ENCODE assay signal across 7 mouse cellular contexts in the genomic region with DNA sequence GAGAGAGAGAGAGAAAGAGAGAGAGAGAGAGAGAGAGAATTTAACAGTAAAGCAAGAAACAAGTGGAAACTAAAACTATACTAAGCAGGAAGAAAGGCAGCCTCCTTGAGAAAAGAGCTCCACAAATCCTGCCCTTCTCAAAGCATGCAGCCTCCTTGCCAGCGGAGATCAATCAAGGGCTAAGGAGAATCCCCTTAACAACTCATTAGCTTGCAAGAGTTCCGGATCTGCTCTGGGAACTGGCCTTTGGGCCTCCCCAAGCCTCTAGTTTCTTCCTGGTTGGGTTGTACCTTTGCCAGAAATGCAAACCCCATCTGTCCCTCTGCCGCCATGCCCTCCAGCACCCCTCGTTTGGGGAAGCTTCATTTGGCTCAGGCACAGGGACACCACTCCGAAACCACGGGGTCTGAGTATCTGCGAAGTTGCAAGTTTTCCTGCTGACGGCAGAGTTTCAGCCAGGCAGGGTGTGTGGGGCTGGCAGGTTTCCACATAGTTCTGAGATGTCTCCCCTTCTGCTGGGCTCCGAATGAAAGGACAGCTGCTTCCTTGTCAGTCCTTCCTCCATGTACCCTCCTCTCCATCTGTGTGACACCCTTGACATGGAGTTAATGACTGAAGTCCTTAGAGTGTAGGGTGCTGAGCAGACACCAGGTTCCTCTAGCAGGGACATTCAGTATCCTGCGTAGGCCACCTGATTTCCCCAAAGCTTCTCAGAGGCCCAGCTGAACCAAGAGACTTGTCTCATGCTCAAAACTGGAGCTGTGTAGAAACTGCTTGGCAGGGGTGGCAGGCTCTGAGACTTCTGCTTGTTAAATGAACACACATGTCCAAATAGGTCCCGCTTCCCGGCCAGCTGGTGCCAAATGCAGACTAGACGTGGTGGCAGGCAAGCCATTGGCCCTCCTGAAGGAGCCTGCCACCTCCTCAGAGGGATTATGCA.
DNase-seq lines count a peak whose midpoint lies in the region; ATAC-seq lines count a peak whose summit lies in the region.

No protein-coding gene starts in this region.

- peak overlapping the region; percentile 19; the same call in 1 of the 2 replicates for H3K4me2 ChIP-seq in lung, embryonic 15.5 days

- H3K36me3 ChIP-seq in lung, embryonic 15.5 days, result no peaks in the 10 kb centered on the region

- H3K9ac ChIP-seq in lung, embryonic 15.5 days, result no peak overlapping the region

- ATAC-seq in lung, embryonic 15.5 days (ENCODE audit: borderline replicate concordance, extremely low read depth, low FRiP score, low TSS enrichment), result peak; percentile 76; the same call in 1 of the 2 replicates

- peak; percentile 52 for DNase-seq in urinary bladder, postnatal 14 days (ENCODE audit: low spot score)
- no peak for DNase-seq in urinary bladder, adult 2 months (ENCODE audit: low spot score)
- DNase-seq in gastrocnemius, adult 18-20 months (ENCODE audit: low spot score), result peak; percentile 41
- DNase-seq in layer of hippocampus, adult 11-12 months (ENCODE audit: low spot score), result peak; percentile 71
- peak; percentile 14 to 35 for DNase-seq in right cerebral cortex, postnatal 36 days (ENCODE audit: low spot score in 2 of 2)
- no peak for DNase-seq in thymus, postnatal 4 days

- H3K27me3 ChIP-seq in lung, embryonic 15.5 days, result no peaks in the 10 kb centered on the region

- no peak overlapping the region for H3K27ac ChIP-seq in lung, embryonic 15.5 days

- 0 out of 2 replicates have a peak, but pooled peaks cover under 1% of the 10 kb centered on the region for H3K9me3 ChIP-seq in lung, embryonic 15.5 days

- 37% methylated on average over 13 of the region's 13 CpGs for WGBS in lung, embryonic 15.5 days

- H3K4me1 ChIP-seq in lung, embryonic 15.5 days, result peaks cover 13% of the 10 kb centered on the region; the same call in 1 of the 2 replicates

- no peak overlapping the region for H3K4me3 ChIP-seq in lung, embryonic 15.5 days

Comparison
In these comparisons a context has a peak if more than half of its experiments do, and no peak if none do; other contexts are left out.
1. DNase-seq: peak in urinary bladder, postnatal 14 days (single experiment), gastrocnemius, adult 18-20 months (single experiment), layer of hippocampus, adult 11-12 months (single experiment) and right cerebral cortex, postnatal 36 days (2 of 2); none in urinary bladder, adult 2 months (single experiment) and thymus, postnatal 4 days (single experiment).